Mouse (Mus musculus) heart, postnatal 0 days (tissue): Measurements from ENCODE around the gene Stat5a. TPM values are rescaled to one million over a fixed set of nuclear protein-coding genes. Genes with fewer than 3 reads are reported as not detected.

ENCODE experiments used
- ATAC-seq: fragments of 200-750 bp; cut with Nextera tagmentation; 2 replicates; pipeline ENCODE4 v1.8.0; 2017; ENCODE audit warnings: low read depth, moderate number of reproducible peaks, moderate library complexity; ENCODE audit not compliant: insufficient read depth
- DNase-seq: peaks from one replicate; pipeline ENCODE4 v3.0.0-alpha.2; 2016; ENCODE audit warnings: low spot score
- H3K27ac ChIP-seq: fragments of 300-500 bp; sonication (generic); 2 replicates; pipeline ENCODE4 v1.5.1; 2014; ENCODE audit warnings: low read depth, mild to moderate bottlenecking
- H3K27me3 ChIP-seq: fragments of 300-500 bp; sonication (generic); 2 replicates; pipeline ENCODE4 v1.6.1; 2014; ENCODE audit warnings: low read length, mixed read lengths; ENCODE audit not compliant: control insufficient read depth, insufficient read depth
- H3K36me3 ChIP-seq: fragments of 300-500 bp; sonication (generic); replicated peaks from 2 replicates; pipeline ENCODE4 v1.6.1; 2014; ENCODE audit warnings: low read length, mixed read lengths; ENCODE audit not compliant: control insufficient read depth, insufficient read depth
- H3K4me1 ChIP-seq: fragments of 300-500 bp; sonication (generic); 2 replicates; pipeline ENCODE4 v1.6.1; 2014; ENCODE audit warnings: antibody characterized with exemption; ENCODE audit not compliant: control insufficient read depth, insufficient read depth
- H3K4me2 ChIP-seq: fragments of 300-500 bp; sonication (generic); 2 replicates; pipeline ENCODE4 v1.6.1; 2014; ENCODE audit warnings: low read depth, mild to moderate bottlenecking, low read length, moderate library complexity
- H3K4me3 ChIP-seq: fragments of 300-500 bp; sonication (generic); 2 replicates; pipeline ENCODE4 v1.5.1; 2014; ENCODE audit warnings: low read depth, low read length
- H3K9ac ChIP-seq: fragments of 300-500 bp; sonication (generic); replicated peaks from 2 replicates; pipeline ENCODE4 v1.6.1; 2014; ENCODE audit warnings: low read depth, low read length, mixed read lengths
- H3K9me3 ChIP-seq: fragments of 300-500 bp; sonication (generic); replicated peaks from 2 replicates; pipeline ENCODE4 v1.6.1; 2016; ENCODE audit warnings: low read length; ENCODE audit not compliant: control insufficient read depth
- CTCF ChIP-seq: IDR thresholded peaks from 2 replicates; pipeline ENCODE4 v1.5.1; 2016; ENCODE audit warnings: antibody characterized with exemption, control low read depth, low read depth
- EP300 ChIP-seq: IDR thresholded peaks from 2 replicates; pipeline ENCODE4 v1.6.1; 2016; ENCODE audit warnings: antibody characterized with exemption, low read depth
- WGBS: fragments of 180-500 bp; shearing (Covaris S2); extraction: QIAGEN DNeasy Blood & Tissue Kit; methylation state at CpG from one replicate; pipeline ENCODE4 v1.1.7; 2014; 5-methylcytosine and 5-hydroxymethylcytosine counted together
- polyA plus RNA-seq: library from polyadenylated mRNA; unstranded; fragments of >200 nt; fragmentation: Nextera tagmentation; extraction: Ambion mirVana; gene quantifications from 2 replicates; pipeline ENCODE4 v1.2.1, GENCODE M21; 2015
- total RNA-seq: library from RNA; depleted of rRNA; stranded (reverse); fragments of >200 nt; gene quantifications from 2 replicates; pipeline ENCODE4 v1.2.3, GENCODE M21; 2014; ENCODE audit warnings: low replicate concordance

The Stat5a gene
- total and polyA plus RNA-seq, 2 experiments from 2014 or later: 11.7 to 12.6 TPM

DNA sequence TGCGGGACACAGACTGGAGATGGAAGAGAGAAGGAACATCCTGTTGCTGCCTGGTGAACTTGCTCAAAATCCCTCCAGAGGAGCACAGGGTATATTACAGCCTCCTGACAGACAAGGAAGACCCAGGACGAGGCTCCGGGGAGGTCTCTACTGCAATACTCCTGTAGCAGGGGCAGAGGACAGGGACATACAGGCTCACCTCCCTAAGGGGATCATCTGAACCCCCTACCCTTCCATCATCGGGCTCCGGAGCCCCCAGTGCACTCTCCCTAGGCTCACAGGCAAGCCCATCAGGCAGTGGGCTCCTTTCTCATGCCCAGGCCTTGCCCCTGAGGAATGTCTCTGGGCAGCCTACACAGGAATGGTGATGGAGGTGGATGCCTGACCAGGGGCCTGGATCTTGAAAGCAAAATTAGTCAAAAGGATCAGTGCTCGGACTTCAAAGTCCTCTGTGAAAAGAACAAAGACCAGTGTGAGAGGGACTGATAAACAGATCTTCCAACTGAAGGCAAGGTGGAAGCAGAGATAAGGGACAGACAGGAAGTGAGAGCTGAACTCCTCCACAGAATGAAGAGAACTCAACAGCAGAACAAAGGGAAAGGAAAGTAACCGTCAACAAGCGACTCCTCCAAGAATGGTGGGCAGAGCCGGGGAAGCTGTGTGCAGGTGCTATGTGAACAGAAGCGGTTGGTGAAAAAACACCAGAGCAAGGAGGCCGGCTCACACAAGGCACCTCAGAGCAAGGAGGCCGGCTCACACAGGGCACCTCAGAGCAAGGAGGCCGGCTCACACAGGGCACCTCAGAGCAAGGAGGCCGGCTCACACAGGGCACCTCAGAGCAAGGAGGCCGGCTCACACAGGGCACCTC is 32.3 kb downstream of the Stat5a start:
- TF ChIP-seq EP300: no peak
- TF ChIP-seq CTCF: no peak; the same call in 1 of the 2 replicates
- no peaks in the 10 kb centered on the region for H3K9me3 ChIP-seq
- H3K36me3 ChIP-seq: peaks cover 79% of the 10 kb centered on the region
- H3K27ac ChIP-seq: peak overlapping the region; percentile 77
- no peaks in the 10 kb centered on the region for H3K27me3 ChIP-seq
- H3K4me1 ChIP-seq: peaks cover 4% of the 10 kb centered on the region; the same call in 1 of the 2 replicates
- H3K4me3 ChIP-seq: no peak overlapping the region
- no peak overlapping the region for H3K9ac ChIP-seq
- H3K4me2 ChIP-seq: no peak overlapping the region
- ATAC-seq: no peak
- 58% methylated on average over 15 of the region's 15 CpGs for WGBS
- no peak for DNase-seq

DNA sequence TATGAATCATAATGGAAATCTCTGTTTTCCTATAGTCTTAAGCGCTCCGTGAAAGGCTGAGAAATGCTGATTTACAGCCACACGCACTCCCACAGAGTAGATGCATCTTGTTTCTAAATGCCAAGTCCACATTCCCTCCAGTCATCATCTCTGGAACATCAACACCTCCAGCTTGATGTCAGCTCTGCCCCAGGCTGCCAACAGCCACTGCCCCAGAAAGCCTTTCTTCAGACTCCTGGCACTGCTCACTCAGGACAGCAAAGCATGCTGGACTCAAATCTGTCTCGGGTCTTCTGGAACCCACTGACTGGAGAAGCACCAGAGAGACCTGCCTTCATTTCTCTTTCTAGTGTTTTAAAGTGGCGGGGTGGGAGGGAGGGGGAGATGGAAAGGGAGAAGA is 33.3 kb downstream of the Stat5a start:
- ATAC-seq (no peak; the same call in 1 of the 2 replicates), DNase-seq (peak; percentile 69)
- Histone ChIP-seq H3K9me3 (no peaks in the 10 kb centered on the region), H3K4me1 (peaks cover 4% of the 10 kb centered on the region; the same call in 1 of the 2 replicates), H3K4me2 (no peak overlapping the region), H3K27me3 (no peaks in the 10 kb centered on the region), H3K27ac (peak overlapping the region; percentile 77; the same call in 1 of the 2 replicates), H3K9ac (no peak overlapping the region; the same call in 1 of the 2 replicates), H3K36me3 (peaks cover 75% of the 10 kb centered on the region), H3K4me3 (no peak overlapping the region)
- 46% methylated on average over 5 of the region's 5 CpGs for WGBS
- no peak for TF ChIP-seq EP300
- TF ChIP-seq CTCF: no peak

DNA sequence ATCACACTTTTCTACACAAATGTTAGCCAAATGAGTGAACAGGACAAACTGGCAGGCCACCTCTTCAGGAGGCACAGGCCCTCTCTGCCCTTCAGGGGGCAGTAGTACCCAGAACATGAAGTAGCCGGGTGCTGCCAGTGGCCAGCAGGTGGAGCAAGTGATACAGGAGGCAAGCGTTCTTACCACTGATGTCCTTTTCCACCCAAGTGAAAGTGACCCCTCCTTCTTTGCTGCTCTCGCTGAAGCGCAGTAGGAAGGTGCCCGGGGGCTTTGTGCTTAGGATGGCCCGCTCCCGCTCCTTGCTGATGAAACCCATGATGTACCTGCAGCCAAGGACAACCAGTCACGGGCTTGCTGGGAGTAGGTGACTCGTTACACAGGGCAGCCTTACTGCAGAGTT is 34.3 kb downstream of the Stat5a start:
- Histone ChIP-seq H3K27me3 (no peaks in the 10 kb centered on the region), H3K27ac (no peak overlapping the region), H3K4me1 (peaks cover 4% of the 10 kb centered on the region; the same call in 1 of the 2 replicates), H3K9ac (no peak overlapping the region), H3K36me3 (peaks cover 76% of the 10 kb centered on the region), H3K4me3 (no peak overlapping the region), H3K4me2 (no peak overlapping the region; the same call in 1 of the 2 replicates), H3K9me3 (no peaks in the 10 kb centered on the region)
- ATAC-seq (peak; percentile 84), DNase-seq (peak; percentile 92)
- TF ChIP-seq EP300 (no peak), CTCF (peak; percentile 100)
- WGBS: 12% methylated on average over 9 of the region's 9 CpGs

DNA sequence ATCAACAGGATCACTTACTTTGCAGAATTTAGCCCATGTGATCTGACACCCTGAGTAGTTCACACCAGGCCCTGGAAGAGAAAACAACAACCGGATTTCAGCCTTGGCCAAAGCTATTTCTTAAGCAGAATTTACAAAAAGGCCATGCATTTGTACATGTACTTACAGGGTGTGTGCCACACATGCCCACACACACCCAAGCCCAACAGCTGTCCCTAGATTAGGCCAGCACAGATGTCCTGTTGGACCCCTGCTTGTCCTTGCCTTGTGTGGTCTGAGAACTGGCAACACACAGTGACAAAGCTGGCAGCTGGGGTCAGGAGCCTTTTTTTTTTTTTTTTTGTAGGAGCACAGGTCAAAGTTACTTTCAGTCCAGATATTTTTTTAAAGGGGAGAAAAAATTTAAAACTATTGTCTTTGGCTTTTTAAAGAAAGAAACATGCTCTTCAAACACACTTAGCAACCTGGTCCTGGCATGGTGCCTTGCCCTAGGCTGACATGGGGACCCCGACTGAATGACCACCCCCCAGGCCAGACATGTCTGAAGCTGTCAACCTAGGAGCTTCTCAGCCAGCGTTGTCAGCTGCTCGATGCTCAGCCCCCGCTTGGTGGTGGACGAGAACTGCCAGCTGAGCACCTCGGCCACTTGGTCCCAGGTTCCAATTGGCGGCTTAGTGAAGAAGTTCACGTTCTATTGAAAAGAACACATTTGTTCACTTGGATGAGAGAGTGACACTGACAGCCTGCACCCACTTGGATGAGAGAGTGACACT is 35.2 kb downstream of the Stat5a start:
- DNase-seq (no peak), ATAC-seq (no peak)
- Histone ChIP-seq H3K27me3 (no peaks in the 10 kb centered on the region), H3K4me2 (no peak overlapping the region), H3K4me3 (no peak overlapping the region), H3K9ac (no peak overlapping the region), H3K36me3 (peaks cover 76% of the 10 kb centered on the region), H3K9me3 (no peaks in the 10 kb centered on the region), H3K4me1 (peaks cover 4% of the 10 kb centered on the region; the same call in 1 of the 2 replicates), H3K27ac (no peak overlapping the region)
- WGBS: 76% methylated on average over 9 of the region's 9 CpGs
- TF ChIP-seq CTCF: no peak
- TF ChIP-seq EP300: no peak

DNA sequence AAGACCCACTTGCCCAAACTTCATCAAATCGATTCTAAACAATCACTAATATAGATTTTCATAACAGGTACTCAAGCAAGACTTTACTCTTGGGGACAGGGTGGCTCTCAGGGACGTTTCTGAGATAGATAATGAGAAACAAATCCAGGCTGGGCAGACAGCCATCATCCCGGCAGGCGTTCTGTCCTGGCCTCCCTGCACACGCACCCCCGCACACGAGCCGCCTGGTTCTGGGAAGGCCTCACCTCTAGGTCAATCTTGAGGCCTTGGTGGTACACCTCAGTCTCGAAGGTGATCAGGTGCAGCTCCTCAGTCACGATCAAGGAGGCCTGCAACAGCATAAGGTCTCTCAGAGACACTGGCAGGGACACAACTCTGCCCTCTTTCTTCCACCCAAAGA is 36.9 kb downstream of the Stat5a start:
- no peak for TF ChIP-seq EP300
- TF ChIP-seq CTCF: no peak
- Histone ChIP-seq H3K4me3 (no peak overlapping the region), H3K4me1 (peaks cover 4% of the 10 kb centered on the region; the same call in 1 of the 2 replicates), H3K27ac (no peak overlapping the region), H3K9me3 (no peaks in the 10 kb centered on the region), H3K4me2 (no peak overlapping the region), H3K27me3 (no peaks in the 10 kb centered on the region), H3K9ac (no peak overlapping the region), H3K36me3 (peaks cover 74% of the 10 kb centered on the region)
- no peak for ATAC-seq
- WGBS: 55% methylated on average over 10 of the region's 10 CpGs
- no peak for DNase-seq
